25 mouse cellular contexts compared by ENCODE assay signal in genomic region chr8:48944177-48944576, GRCm38 (mm10).
"Had no signal": no experiment of that assay in that cellular context is flagged by ENCODE, and none has a peak within 500 bp of the region (broad histone marks: within the 10 kb centered on the region; RNA-seq: fewer than 3 reads in every experiment).

No protein-coding gene starts in this region.

- H3K9ac ChIP-seq: heart, embryonic 12.5 days; hindbrain, embryonic 12.5 days; hindbrain, embryonic 14.5 days; intestine, embryonic 15.5 days; limb, embryonic 12.5 days; liver, embryonic 13.5 days had no signal

- H3K4me1 ChIP-seq: heart, embryonic 10.5 days; heart, embryonic 12.5 days; hindbrain, embryonic 10.5 days; hindbrain, embryonic 12.5 days; intestine, embryonic 15.5 days; liver, embryonic 13.5 days had no signal

- ATAC-seq: hindbrain, embryonic 16.5 days; inflammation-experienced regulatory T-cells, adult 6 months; intestine, embryonic 15.5 days; intestine, postnatal 0 days had no signal

- H3K4me2 ChIP-seq: heart, embryonic 12.5 days; hindbrain, embryonic 12.5 days; hindbrain, embryonic 14.5 days; intestine, embryonic 15.5 days; limb, embryonic 12.5 days; liver, embryonic 11.5 days; liver, embryonic 13.5 days had no signal

- H3K27me3 ChIP-seq: heart, embryonic 12.5 days; hindbrain, embryonic 12.5 days; intestine, embryonic 15.5 days; limb, embryonic 12.5 days; liver, embryonic 13.5 days had no signal

- H3K4me3 ChIP-seq: heart, embryonic 10.5 days; heart, embryonic 12.5 days; hindbrain, embryonic 10.5 days; hindbrain, embryonic 12.5 days; intestine, embryonic 15.5 days; layer of hippocampus, adult 2 months; left cerebral cortex, adult 2 months; limb, embryonic 10.5 days; limb, embryonic 12.5 days; liver, embryonic 13.5 days had no signal

- H3K27ac ChIP-seq: heart, embryonic 10.5 days; hindbrain, embryonic 10.5 days; hindbrain, embryonic 12.5 days; hindbrain, embryonic 14.5 days; intestine, embryonic 15.5 days; layer of hippocampus, adult 2 months; left cerebral cortex, adult 2 months; limb, embryonic 10.5 days; limb, embryonic 12.5 days; liver, embryonic 13.5 days had no signal

- H3K9me3 ChIP-seq: heart, embryonic 10.5 days; heart, embryonic 12.5 days; hindbrain, embryonic 10.5 days; hindbrain, embryonic 12.5 days; intestine, embryonic 15.5 days; limb, embryonic 10.5 days; limb, embryonic 12.5 days; liver, embryonic 13.5 days had no signal

- DNase-seq: gastrocnemius, postnatal 10 days; gastrocnemius, postnatal 25 days; heart, adult 18-20 months; heart, postnatal 10 days; heart, postnatal 4 days; kidney, adult 18-20 months; kidney, postnatal 10 days; kidney, postnatal 25 days; kidney, postnatal 4 days; liver; liver, embryonic 13.5 days had no signal

- H3K36me3 ChIP-seq: heart, embryonic 10.5 days; heart, embryonic 12.5 days; hindbrain, embryonic 10.5 days; hindbrain, embryonic 12.5 days; intestine, embryonic 15.5 days; limb, embryonic 10.5 days; limb, embryonic 12.5 days; liver, embryonic 13.5 days had no signal
